Mouse (Mus musculus) embryo, embryonic 11 days (tissue): ENCODE measurements around the gene Fibcd1.

Experiments used
- DNase-seq: peaks from one replicate; pipeline ENCODE4 v3.0.0-alpha.2; 2015

The Fibcd1 gene

DNA sequence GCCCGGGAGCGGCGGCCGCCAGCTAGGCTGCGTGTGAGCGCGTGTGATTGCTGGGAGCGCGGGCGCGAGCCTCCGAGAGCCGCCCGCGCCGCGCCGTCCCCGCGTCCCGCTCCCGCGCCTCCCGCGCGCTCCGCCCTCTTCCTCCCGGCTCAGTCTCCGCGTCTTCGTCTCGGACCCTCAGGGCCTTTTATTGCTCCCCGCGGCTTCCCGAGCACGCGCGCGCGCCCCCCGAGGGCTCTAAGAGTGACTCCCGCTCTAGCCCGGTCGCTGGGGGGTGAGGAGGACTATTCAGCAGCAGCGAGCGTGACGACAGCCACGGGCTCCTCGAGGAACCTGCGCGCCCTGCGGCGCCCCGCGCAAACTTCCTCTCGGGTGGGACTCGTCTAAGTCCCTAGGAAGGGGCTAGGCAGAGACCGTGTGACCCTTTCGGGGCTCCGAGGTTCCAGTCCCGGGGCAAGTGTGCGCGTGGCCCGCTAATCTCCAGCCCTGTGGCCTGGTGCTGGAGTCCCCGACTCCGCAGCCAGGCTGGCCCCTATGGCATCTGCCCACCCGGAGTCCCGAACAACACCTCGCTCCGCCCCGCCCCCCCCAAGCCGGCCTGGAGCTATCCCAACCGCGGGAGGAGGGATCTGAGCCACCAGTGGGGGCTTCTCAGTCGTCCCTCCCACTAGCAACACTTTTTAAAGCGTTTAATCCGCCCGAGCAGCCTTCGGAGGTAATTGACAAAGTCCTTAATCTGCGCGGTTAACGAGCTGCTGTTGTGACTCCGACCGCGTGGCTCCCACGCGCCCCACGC lies at the start of gene Fibcd1:
TSS of gene Fibcd1 (minus strand) at position 110 of the 796 bp plus-strand sequence.
- peak; percentile 59 for DNase-seq

DNA sequence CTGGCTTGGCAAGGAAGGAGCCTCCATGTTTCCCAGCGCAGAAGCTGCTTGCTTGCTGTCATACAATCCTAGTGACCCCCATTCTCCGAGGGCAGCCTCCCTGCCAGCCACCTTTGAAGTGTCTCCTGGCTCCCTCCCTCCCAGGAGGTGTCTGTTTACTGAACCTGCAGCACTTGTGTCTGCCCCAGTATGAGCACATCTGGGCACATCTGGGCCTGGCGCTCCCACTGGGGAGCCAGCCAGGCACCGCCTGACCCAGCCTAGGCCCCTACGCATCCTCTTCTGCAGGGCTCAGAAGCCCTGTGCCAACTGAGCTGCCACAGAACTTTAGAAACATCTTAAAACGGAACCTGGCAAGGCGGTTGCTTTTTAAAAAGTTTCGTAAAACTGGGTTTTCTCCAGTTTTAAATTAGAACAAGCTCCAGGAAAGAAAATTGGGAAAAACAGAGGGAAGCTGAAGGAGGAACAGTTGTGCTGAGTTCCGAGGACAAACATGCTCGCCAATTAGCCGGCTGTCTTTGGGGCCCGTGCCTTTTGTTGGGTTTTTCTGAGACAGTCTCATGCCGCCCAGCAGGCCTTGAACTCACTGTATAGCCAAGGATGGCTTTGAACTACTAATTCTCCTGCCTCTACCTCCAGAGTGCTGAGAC lies 48.5 kb upstream of the Fibcd1 start:
- DNase-seq = peak; percentile 36

DNA sequence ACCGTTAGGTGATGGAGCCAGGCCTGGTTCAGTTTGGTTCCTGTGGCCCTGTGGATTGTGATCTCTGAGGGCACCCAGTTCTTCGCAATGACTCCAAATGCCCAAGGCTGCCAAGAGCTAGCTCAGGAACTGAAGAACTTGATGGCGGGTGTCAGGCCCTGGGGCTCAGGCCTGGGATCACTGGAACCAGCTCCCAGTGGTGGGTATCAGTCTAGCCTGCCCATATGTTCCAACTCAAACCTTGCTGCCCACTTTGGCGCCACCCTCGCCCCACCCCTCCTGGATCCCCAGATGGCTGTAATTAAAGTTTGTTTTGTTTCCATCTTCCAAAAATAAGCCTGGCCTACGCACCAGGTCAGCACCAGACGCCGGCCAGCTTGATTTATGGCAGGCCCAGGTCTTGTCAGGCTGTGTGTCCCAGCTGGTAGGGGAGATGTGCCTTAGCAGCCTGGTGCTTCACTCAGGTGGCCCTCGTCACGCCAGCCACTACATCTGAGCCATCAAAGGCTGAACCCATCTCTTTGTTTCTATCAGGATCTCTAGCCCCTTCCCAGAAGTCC lies 47.4 kb upstream of the Fibcd1 start:
- DNase-seq = peak; percentile 36

DNA sequence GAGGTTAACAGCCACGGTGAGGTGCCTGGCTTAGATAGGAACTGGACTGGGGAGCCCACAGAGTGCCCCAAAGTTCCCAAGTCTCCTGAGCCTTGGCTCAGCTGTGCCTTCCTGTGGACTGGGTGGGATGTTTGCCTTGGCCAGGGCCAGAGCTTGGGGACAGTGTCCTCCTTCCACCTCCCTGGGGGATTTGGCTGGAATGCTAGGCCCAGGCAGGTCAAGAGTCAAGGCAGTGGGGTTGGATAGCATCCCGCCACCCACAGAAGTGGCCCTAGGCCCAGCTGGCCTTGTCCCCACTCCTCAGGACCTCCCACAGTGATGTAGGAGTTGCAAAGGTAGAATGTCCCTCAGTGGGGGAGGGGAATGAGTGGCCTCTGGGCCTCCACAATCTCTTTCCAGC lies 45.4 kb upstream of the Fibcd1 start:
- no peak for DNase-seq

DNA sequence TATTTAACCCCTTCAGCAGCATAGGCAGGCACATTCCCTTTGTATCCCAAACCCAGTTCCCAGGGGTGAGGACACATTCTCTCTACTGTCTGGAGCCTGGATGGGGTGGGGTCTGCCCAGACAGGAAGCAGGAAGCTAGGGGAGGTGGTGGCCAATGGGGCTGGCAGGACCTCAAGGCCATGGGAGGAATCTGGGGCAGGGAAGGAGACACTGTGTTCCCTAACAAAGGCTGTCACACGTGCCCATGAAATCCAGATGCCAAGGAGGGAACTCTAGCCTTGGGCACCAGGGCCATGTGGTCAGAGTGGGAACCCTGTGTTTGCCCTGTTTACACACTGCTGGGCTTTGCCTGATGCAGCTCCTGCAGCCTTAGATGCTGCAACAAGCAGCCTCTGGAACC lies 43.1 kb upstream of the Fibcd1 start:
- DNase-seq = no peak

DNA sequence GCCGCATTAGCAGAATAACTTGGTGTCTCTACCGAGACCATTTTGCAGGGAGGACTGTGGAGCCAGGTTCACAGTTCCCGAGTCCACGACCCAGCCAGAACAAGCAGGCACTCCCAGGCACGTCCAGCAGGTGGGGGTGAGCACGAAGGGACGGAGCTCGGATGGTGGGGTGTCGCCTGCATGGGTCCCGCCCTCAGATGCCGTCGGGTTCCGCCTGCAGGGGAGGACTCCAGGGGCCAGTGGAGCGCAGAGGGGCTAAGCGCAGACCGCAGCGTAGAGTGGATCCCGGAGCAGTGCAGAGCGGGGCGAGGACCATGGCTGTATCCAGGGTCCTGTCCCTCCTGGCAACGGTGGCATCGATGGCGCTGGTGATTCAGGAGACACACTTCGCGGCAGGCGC lies 41.2 kb upstream of the Fibcd1 start, which contains the start of gene Lamc3:
TSS of gene Lamc3 (plus strand) at position 262 of the 400 bp plus-strand sequence.
- DNase-seq = peak; percentile 71

DNA sequence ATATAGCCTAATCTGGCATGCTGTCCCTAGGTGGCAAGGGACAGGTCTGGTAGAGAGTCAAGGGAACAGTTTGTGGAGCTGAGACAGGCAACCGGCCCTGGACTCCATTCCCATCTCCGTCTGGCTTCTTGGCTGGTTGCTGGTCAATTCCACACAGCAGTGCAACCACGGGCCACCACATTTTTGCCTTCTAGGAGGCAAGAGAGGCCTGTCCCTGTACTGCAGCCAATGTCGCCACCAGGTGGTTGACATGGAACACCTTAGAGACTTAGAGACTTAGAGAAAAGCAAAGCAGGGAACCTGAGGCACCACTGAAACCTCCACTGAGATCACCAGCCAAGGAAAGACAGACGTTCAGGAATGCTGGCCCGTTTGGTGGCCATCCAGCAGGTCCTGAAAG lies 39.0 kb upstream of the Fibcd1 start:
- DNase-seq = peak; percentile 75

DNA sequence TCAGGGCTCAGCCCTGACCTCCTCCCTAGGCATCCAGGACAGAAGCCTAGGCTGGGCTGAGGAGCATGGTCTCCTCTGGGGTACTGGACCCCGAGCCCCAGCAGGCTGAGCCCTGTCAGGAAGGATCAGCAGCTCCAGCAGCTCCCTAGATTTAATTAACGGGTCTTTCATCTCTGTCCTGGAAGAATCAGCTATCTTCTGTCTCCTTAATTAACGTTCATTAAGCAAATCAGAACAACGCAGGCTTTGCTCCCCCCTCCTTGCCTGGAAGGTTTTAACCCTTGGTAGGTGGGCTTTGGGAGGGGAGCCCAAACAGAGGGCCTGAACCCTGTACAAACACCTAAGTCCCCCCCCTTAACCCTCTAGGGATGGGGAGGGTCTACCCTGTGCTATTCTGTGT lies 37.3 kb upstream of the Fibcd1 start:
- DNase-seq = no peak

DNA sequence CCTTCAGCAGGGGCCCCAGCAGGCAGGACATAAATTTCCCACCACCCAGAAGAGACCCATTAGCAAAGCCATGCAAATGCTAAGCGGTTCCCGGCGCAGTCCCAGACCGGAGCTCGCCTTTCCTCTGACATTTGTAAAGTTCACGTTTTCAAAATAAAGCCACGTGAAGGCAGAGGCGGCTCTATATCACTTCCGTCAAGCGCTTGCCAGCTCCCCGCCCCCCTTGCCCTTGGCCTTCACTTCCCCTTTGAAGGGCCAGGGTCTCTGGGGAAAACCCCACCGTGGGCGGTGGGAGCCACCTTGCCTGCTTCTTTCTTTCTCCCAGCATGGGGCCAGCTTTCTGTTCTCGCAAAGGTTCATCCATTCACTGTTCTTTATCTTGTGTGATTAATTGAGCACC lies 35.1 kb upstream of the Fibcd1 start:
- DNase-seq = peak; percentile 56

DNA sequence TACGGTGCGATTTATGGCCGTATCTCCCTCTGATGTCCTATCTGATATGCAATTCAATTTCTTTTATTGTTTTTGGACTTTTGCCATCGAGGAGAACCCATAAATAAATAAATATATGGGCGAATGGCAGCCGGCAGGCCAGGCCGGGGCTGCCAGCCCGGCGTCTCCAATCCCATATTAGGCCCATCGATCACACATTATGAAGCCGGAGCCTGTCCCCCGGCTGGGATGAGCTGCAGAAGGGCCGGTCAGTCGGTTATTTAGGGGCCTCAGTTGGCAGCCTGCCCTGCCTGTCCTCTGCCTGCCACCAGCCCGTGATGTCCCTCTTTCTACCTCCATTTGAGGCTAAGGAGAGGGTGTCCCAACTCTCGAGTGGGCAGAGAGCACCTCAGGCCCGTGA lies 32.8 kb upstream of the Fibcd1 start:
- no peak for DNase-seq

DNA sequence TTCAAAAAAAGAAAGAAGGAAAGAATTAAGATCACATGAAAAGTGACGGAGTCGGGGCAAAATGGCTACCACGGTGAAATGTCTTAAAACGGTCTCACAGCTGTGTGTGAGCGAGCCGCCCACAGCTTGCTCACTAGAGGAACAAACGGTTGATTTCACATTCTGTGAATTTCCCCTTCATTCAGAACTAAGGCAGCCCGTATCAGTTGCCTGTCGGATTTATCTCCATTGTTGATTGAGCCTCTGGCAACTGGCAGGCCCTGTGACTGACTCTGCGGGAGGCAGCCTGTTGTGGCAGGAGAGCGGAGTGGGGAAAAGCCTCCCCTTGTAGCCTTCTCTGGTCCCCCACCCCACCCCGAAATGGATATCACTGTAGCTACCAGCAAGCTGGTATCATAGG lies 30.6 kb upstream of the Fibcd1 start:
- no peak for DNase-seq

DNA sequence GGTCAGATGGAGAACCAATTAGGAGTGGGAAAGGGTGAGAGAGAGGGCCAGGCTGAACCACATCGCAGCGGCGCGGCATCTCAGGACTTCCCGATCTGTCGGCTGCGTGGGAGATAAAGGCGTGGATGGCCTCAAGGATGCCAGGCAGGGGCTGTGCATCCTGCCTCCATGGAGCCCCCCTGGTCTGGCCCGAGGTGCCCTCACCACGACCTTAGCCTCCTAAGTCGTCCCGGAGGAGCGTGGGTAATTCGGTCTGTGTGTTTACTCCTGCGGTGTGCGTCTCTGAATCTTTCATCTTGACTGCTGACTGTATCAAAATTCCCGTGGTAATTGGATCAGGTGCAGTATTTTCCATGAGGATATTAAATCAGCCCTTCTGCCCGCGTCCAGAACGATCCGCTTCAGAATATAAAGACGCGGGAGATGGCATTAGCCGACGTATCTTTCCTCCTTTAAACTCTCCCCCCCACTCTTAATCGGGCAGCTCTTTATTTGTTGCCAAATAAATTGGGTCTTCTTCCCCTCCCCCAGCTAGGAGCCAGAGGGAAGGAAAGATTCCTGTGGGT lies 28.6 kb upstream of the Fibcd1 start:
- no peak for DNase-seq

DNA sequence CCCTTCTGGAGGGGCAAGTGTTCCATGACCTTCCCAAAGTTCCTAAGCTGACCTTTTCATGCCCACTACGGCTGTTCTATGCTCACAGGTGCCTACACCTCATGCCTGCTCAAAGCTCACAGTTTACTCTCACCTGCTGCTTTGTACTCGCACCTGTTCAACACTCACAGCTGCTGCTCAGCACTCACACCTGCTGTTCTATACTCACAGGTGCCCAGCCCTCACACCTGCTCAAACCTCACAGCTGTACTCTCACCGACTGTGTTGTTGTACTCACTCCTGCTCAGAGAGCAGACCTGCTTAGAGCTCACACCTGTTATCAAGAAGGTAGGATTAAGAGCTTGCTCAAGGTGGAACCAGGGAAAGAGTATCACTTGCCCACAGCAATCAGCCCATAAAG lies 24.9 kb upstream of the Fibcd1 start:
- no peak for DNase-seq

DNA sequence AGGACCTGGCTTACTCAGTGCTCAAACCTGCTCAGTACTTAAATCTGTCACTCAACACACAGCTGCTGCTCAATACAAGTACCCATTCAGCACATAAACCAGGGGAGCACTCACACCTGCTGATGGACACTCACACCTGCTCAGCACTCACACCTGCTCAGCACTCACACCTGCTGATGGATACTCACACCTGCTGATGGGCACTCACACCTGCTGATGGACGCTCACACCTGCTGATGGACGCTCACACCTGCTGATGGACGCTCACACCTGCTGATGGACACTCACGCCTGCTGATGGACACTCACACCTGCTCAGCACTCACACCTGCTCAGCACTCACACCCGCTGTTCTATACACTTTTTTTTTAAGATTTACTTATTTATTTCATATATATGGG lies 23.9 kb upstream of the Fibcd1 start:
- no peak for DNase-seq

DNA sequence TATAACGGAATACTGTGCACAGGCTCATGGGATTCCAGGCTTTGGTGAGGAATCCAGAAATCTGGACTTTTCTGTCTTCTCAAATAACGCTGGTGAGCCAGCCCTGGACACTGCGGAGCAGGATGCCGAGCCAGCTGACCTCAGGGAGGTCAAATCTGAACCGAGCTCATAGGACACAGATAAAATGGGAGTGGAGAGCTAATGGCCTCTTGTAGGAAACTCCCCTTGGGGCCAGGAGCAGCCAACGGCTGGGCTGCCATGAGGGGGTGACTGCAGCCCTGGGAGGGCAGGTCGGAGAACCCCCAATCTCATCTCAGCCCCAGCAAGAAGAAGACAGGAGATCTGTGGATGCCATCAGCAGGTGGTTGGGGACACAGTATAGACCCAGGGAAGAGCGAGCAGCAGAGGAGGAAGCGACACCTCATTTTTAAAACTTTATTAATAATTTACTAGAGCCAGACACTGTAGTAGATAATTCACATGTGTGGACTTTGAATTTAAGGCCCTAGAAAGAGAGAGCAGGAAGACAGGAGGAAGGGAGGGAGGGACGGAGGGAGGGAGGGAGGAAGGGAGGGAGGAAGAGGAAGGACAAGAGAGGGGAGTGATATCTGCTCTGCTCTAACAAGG lies 22.8 kb upstream of the Fibcd1 start:
- DNase-seq = no peak

DNA sequence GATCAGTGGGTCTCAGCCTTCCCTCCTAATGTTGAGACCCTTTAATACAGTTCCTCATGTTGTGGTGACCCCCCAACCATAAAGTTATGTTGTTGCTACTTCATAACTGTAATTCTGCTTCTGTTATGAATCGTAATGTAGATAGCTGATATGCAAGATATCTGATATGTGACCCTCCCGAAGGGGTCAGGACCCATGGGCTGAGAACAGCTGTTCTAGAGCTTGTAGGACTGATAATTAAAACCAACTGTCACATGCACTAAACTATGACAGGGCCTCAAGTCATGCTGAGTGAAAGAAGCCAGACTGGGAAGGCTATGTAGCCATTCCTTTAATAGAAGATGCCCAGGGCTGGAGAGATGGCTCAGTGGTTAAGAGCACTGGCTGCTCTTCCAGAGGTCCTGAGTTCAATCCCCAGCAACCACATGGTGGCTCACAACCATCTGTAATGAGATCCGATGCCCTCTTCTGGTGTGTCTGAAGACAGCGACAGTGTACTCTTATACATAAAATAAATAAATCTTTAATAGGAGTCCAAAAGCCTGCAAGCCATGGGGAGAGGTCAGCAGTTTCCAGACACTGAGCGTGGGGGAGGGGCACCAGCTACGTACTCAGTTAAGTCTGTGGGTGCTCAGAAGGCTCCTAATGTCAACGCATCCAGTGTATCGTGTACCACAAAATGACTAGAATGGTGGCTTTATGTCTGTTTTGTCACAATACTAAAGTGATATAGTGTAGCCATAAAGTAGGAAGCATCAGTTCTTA lies 22.1 kb upstream of the Fibcd1 start:
- DNase-seq = no peak

DNA sequence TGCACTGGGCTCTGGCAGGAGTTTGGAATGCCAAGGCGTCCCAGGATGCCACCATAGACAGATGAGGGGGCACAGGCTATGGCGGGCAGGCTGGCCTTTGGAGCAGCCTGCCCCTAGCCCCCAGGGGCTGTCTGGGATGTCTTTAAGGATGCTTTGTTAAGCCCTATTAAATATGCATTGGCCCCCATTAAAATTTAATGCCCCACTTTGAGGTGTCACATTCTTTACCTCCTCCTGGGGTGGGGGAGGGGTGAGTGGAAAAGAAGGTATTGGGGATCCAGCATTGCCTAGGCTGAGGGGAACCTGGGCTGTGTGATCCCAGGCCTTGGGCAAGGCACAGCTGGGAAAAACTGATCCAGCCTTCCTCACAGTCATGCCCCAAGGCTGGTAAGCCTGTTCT lies 20.0 kb upstream of the Fibcd1 start:
- no peak for DNase-seq

DNA sequence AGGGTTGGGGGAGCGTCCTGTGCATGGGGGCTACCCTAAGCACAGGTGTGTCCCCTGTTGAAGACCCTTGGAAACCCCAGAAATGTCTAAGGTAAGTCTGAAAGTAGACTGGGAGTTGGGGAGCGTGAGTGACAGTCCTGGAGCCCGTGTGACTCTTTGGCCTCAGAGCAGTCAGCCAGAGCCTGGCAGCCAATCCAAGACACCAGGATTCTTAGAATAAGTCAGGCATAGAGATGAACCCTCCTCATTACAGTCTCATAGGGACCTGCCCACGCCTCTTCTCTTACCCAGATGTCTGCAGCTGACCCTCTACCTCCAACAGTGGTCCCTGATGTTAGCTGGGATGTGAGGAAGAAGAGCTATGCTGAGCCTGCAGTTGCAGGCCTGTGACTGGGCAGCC lies 19.5 kb upstream of the Fibcd1 start:
- DNase-seq = no peak

DNA sequence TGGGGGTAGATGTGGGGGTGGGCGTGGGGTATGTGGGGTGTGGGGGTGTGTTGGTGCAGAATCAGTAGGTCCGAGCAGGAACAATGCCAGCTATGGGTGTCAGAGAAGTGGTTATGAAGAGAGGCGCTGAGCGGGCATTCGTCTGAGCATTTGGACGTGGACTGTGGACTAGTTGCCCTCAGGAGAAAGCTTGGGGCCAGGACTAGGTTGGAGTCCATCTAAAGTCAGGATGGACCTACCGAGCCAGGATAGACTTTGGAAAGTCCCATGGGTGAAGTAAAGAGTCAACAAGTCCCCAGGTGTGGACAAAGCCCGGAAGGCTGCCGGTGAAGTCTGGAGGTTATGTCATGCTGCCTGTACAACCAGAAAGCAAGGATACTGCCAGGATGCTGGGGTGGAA lies 19.1 kb upstream of the Fibcd1 start:
- DNase-seq = no peak

DNA sequence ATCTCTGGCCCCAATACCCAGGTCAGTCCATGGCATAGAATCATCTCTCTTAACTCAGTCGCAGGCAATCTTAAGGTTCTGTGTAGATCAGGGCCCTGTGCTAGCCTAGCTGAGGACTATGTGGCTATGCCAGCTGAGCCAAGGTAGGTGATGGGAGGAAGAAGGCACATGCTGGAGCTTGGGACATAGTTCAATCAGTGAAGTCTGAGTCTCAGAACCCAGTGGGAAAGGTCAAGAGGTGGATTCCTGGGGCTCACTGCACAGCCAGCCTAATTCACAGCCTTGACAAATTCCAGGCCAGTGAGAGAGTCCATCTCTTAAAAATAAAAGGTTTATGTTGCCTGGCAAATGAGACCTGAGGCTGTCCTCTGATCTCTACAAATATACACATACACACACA lies 18.0 kb upstream of the Fibcd1 start:
- no peak for DNase-seq

DNA sequence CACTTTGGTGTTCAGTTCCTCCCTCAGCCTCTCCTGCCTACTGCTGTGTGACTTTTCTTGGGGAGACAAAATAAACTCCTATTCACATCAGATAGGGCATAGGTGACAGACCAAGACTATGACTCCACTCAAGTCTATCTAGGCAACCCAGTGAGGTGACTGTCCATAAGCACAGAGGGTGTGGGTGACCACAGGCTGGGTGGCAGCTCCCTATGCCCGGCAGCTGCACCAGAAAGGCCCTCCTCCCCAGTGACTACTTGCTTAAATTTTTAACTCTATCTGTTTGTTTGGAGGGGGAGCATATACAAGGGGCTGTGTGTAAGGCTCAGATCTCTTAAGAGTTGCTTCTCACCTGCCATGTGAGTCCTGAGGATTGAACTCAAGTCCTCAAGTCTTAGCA lies 17.1 kb upstream of the Fibcd1 start:
- DNase-seq = no peak

DNA sequence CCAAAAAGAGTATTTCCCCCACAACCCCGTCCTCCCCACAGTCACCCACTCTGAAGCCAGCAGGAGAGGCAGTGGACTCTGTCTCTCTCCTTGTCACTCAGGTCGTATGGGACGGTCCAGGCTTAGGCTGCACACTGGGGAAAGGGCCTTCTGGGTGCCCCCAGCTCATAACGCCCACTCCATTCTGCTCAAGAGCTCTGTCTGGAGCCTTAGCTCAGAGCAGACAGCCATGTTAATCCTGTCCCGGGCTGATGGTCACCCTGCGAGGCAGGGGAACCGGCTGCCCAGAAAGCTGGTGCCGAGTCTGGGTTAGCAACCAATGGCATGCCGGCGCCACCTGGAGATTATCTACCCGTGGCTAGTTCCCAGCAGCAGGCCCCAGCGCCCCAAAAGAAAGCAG lies 12.7 kb upstream of the Fibcd1 start:
- DNase-seq = no peak

DNA sequence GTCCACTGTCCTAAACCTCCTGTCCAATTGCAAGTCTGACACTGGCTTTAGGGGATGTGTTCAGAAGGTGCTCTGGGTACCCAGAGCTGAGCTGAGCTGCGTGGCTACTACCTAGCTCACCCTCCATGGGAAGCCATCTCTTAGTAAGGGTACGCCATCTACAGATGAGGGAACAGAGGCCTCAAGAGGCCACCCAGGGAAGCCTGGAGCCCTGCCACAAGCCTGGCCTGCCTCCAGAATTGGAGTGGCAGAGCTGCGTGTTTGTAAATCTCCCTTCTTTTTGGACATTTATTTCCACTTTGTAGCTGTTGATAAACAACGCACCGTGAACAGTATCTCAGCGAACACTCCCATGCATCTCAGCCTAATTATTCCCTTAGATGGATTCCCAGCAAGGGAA lies 11.4 kb upstream of the Fibcd1 start:
- no peak for DNase-seq
